Mouse (Mus musculus) myocyte (in vitro differentiated cells): ENCODE results near the gene Slc7a8. TPM values are rescaled to one million over a fixed set of nuclear protein-coding genes. Genes with fewer than 3 reads are reported as not detected.

Experiments
- H3K27me3 ChIP-seq: one replicate; pipeline ENCODE4 v1.6.1; 2011; ENCODE audit not compliant: control insufficient read depth, insufficient read depth, insufficient read length
- H3K36me3 ChIP-seq: one replicate; pipeline ENCODE4 v1.6.1; 2011; ENCODE audit not compliant: control insufficient read depth, insufficient read depth
- H3K4me2 ChIP-seq: one replicate; pipeline ENCODE4 v1.6.1; 2011; ENCODE audit warnings: low read depth, control low read depth
- H3K4me3 ChIP-seq: one replicate; pipeline ENCODE4 v1.5.1; 2011; ENCODE audit warnings: mild to moderate bottlenecking, control low read depth, moderate library complexity
- H3K79me2 ChIP-seq: one replicate; pipeline ENCODE4 v1.6.1; 2011; ENCODE audit not compliant: control insufficient read depth, insufficient read depth
- H3ac ChIP-seq: one replicate; pipeline ENCODE4 v1.6.1; 2011; ENCODE audit not compliant: control insufficient read depth, insufficient read length
- CEBPB ChIP-seq: IDR thresholded peaks from 2 replicates; pipeline ENCODE4 v1.6.1; 2011; ENCODE audit warnings: mild to moderate bottlenecking, moderate library complexity; ENCODE audit not compliant: poor library complexity, insufficient read depth, severe bottlenecking
- E2F4 ChIP-seq: IDR thresholded peaks from one replicate; pipeline ENCODE4 v1.6.1; 2011; ENCODE audit warnings: mild to moderate bottlenecking, control low read depth, moderate library complexity; ENCODE audit not compliant: insufficient read depth
- MAX ChIP-seq: IDR thresholded peaks from one replicate; pipeline ENCODE4 v1.6.1; 2011; ENCODE audit warnings: low read depth, mild to moderate bottlenecking, control low read depth
- MYOD1 ChIP-seq, 3 experiments: IDR thresholded peaks; one replicate each; pipeline ENCODE4 v1.6.1; 2011; ENCODE audit warnings: control low read depth in 2 of 3, low read depth in 2 of 3, mild to moderate bottlenecking in 2 of 3, moderate library complexity in 1 of 3; ENCODE audit not compliant: insufficient read length in 2 of 3, control insufficient read depth in 1 of 3
- MYOG ChIP-seq, 3 experiments: IDR thresholded peaks; one replicate each; pipeline ENCODE4 v1.6.1; 2011; ENCODE audit warnings: control low read depth in 2 of 3, low read depth in 2 of 3, mild to moderate bottlenecking in 2 of 3; ENCODE audit not compliant: insufficient read length in 2 of 3, control insufficient read depth in 1 of 3, insufficient read depth in 1 of 3
- POLR2A ChIP-seq: IDR thresholded peaks from one replicate; pipeline ENCODE4 v1.6.1; 2011; ENCODE audit warnings: low read depth, mild to moderate bottlenecking, control low read depth, moderate library complexity; ENCODE audit not compliant: insufficient read length
- POLR2AphosphoS2 ChIP-seq: IDR thresholded peaks from one replicate; pipeline ENCODE4 v1.6.1; 2011; ENCODE audit warnings: low read depth, control low read depth; ENCODE audit not compliant: insufficient read length
- REST ChIP-seq: IDR thresholded peaks from one replicate; pipeline ENCODE4 v1.6.1; 2011; ENCODE audit warnings: mild to moderate bottlenecking, control low read depth, moderate library complexity; ENCODE audit not compliant: insufficient read depth, insufficient read length
- SRF ChIP-seq: IDR thresholded peaks from one replicate; pipeline ENCODE4 v1.6.1; 2011; ENCODE audit warnings: low read depth; ENCODE audit not compliant: control insufficient read depth, insufficient read length
- TCF12 ChIP-seq: IDR thresholded peaks from one replicate; pipeline ENCODE4 v1.6.1; 2011; ENCODE audit warnings: mild to moderate bottlenecking, control low read depth; ENCODE audit not compliant: poor library complexity, insufficient read depth, severe bottlenecking
- TCF3 ChIP-seq: IDR thresholded peaks from one replicate; pipeline ENCODE4 v1.6.1; 2011; ENCODE audit warnings: low read depth, control low read depth; ENCODE audit not compliant: insufficient read length
- USF1 ChIP-seq: IDR thresholded peaks from one replicate; pipeline ENCODE4 v1.6.1; 2011; ENCODE audit warnings: low read depth, mild to moderate bottlenecking, control low read depth, moderate library complexity
- polyA plus RNA-seq: library from polyadenylated mRNA; unstranded; fragments of >200 nt; fragmentation: generic; extraction: Trizol; gene quantifications from one replicate; pipeline ENCODE4 v1.2.1, GENCODE M21; 2012; ENCODE audit warnings: missing spikeins

The Slc7a8 gene
- polyA plus RNA-seq, 1 experiment: not detected

GRCm38 (mm10) chr14:54782971-54783370 is 1.2 kb upstream of the Slc7a8 start:
- peaks cover 19% of the 10 kb centered on the region for H3K27me3 ChIP-seq
- no peak overlapping the region for H3K4me2 ChIP-seq
- H3ac ChIP-seq: no peak overlapping the region
- no peaks in the 10 kb centered on the region for H3K36me3 ChIP-seq
- no peaks in the 10 kb centered on the region for H3K79me2 ChIP-seq
- no peak overlapping the region for H3K4me3 ChIP-seq
- TF ChIP-seq TCF3: no peak
- no peak for TF ChIP-seq POLR2A
- no peak for TF ChIP-seq POLR2AphosphoS2
- TF ChIP-seq CEBPB: no peak
- TF ChIP-seq TCF12: no peak
- no peak for TF ChIP-seq REST
- TF ChIP-seq MAX: no peak
- no peak for TF ChIP-seq MYOD1 (IDR thresholded peaks at IDR 0.05; ENCODE audit: control insufficient read depth in 1 of 3, insufficient read length in 2 of 3, low read depth in 2 of 3)
- TF ChIP-seq SRF: no peak
- no peak for TF ChIP-seq MYOG (IDR thresholded peaks at IDR 0.05; ENCODE audit: control insufficient read depth in 1 of 3, insufficient read depth in 1 of 3, insufficient read length in 2 of 3, low read depth in 2 of 3)
- no peak for TF ChIP-seq USF1
- TF ChIP-seq E2F4: no peak

DNA sequence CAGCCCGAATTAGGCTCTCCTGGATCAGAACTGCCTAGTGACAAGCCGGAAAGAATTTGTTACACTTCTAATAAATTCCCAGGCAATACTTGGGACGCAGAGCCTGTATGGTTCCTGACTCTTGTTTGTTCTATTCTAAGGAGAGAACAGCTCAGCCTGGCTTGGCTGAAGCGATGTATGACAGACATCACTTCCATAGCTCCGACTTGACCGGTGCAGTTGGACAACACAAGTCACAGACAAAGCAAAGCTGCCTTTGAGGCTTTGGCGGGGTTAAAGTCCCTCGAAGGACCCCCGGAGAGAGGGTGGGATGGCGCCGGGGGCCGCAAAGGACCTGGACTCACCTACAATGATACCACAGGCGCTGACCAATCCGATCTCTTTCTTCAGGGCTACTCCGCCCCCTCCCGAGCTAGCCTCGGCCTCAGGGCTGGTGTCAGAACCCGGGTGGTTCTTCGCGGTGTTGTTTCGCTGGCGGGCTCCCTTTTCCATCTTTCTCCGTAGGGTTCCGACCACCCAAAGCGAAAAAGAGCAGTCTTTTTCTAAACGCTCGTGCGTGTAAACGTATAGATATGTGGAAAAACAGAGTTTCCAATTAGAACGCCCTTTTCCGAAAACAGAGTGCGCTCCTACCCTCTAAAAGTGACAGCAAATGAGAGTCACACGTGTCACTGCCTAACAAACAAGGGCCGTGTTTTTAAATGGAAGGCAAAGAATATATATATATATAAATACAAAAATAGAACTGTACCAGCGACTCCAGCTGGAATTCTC is 723 bp downstream of the Slc7a8 start:
- Histone ChIP-seq H3K36me3 (no peaks in the 10 kb centered on the region), H3K4me3 (no peak overlapping the region), H3K4me2 (no peak overlapping the region), H3ac (no peak overlapping the region), H3K79me2 (no peaks in the 10 kb centered on the region), H3K27me3 (peaks cover 26% of the 10 kb centered on the region)
- TF ChIP-seq E2F4: no peak
- no peak for TF ChIP-seq MAX
- no peak for TF ChIP-seq REST
- TF ChIP-seq POLR2A: no peak
- no peak for TF ChIP-seq USF1
- TF ChIP-seq CEBPB: no peak
- no peak for TF ChIP-seq MYOG (IDR thresholded peaks at IDR 0.05; ENCODE audit: control insufficient read depth in 1 of 3, insufficient read depth in 1 of 3, insufficient read length in 2 of 3, low read depth in 2 of 3)
- TF ChIP-seq POLR2AphosphoS2: no peak
- no peak for TF ChIP-seq TCF3

GRCm38 (mm10) chr14:54780084-54780483 is 1.7 kb downstream of the Slc7a8 start:
- TF ChIP-seq POLR2A: no peak
- no peak for TF ChIP-seq TCF12
- no peak for TF ChIP-seq TCF3
- TF ChIP-seq SRF: no peak
- no peak for TF ChIP-seq MAX
- TF ChIP-seq POLR2AphosphoS2: no peak
- no peak for TF ChIP-seq CEBPB
- TF ChIP-seq E2F4: no peak
- no peak for TF ChIP-seq REST
- TF ChIP-seq MYOG (IDR thresholded peaks at IDR 0.05; ENCODE audit: control insufficient read depth in 1 of 3, insufficient read depth in 1 of 3, insufficient read length in 2 of 3, low read depth in 2 of 3): no peak
- no peak for TF ChIP-seq USF1
- TF ChIP-seq MYOD1 (IDR thresholded peaks at IDR 0.05; ENCODE audit: control insufficient read depth in 1 of 3, insufficient read length in 2 of 3, low read depth in 2 of 3): no peak
- Histone ChIP-seq H3K4me2 (no peak overlapping the region), H3K79me2 (no peaks in the 10 kb centered on the region)

GRCm38 (mm10) chr14:54777893-54778292 is 3.9 kb downstream of the Slc7a8 start:
- Histone ChIP-seq H3K79me2 (no peaks in the 10 kb centered on the region), H3K4me3 (no peak overlapping the region), H3K36me3 (no peaks in the 10 kb centered on the region), H3ac (no peak overlapping the region), H3K4me2 (no peak overlapping the region), H3K27me3 (peaks cover 22% of the 10 kb centered on the region)
- TF ChIP-seq MYOD1 (IDR thresholded peaks at IDR 0.05; ENCODE audit: control insufficient read depth in 1 of 3, insufficient read length in 2 of 3, low read depth in 2 of 3): no peak
- no peak for TF ChIP-seq USF1
- TF ChIP-seq POLR2AphosphoS2: no peak
- no peak for TF ChIP-seq MAX
- no peak for TF ChIP-seq TCF12
- TF ChIP-seq MYOG (IDR thresholded peaks at IDR 0.05; ENCODE audit: control insufficient read depth in 1 of 3, insufficient read depth in 1 of 3, insufficient read length in 2 of 3, low read depth in 2 of 3): no peak
- TF ChIP-seq E2F4: no peak
- TF ChIP-seq SRF: no peak
- no peak for TF ChIP-seq TCF3
- TF ChIP-seq CEBPB: no peak
- TF ChIP-seq REST: no peak
- TF ChIP-seq POLR2A: no peak

More at GRCm38 (mm10) chr14:54780084-54780483, 1.7 kb downstream of the Slc7a8 start:
- Histone ChIP-seq H3ac (no peak overlapping the region), H3K27me3 (peaks cover 26% of the 10 kb centered on the region), H3K36me3 (no peaks in the 10 kb centered on the region), H3K4me3 (no peak overlapping the region)
